Mouse (Mus musculus) kidney, adult 2 months (tissue): ENCODE data around the gene Trpm1. TPM values are rescaled to one million over a fixed set of nuclear protein-coding genes. Genes with fewer than 3 reads are reported as not detected.

Experiments used
- DNase-seq: peaks from one replicate; pipeline ENCODE4 v3.0.0; 2021
- H3K27ac ChIP-seq: fragments of 200-500 bp; 2 replicates; pipeline ENCODE4 v1.5.1; 2012; ENCODE audit warnings: low read depth, low read length, control low read depth, inconsistent platforms; ENCODE audit not compliant: insufficient read depth
- H3K27me3 ChIP-seq: fragments of 200-500 bp; replicated peaks from 2 replicates; pipeline ENCODE4 v1.6.1; 2012; ENCODE audit warnings: mild to moderate bottlenecking, moderate library complexity, low read length, inconsistent platforms; ENCODE audit not compliant: control insufficient read depth, insufficient read depth
- H3K36me3 ChIP-seq: fragments of 200-500 bp; 2 replicates; pipeline ENCODE4 v1.6.1; 2012; ENCODE audit warnings: mild to moderate bottlenecking, moderate library complexity, low read length, inconsistent platforms; ENCODE audit not compliant: control insufficient read depth, insufficient read depth
- H3K4me1 ChIP-seq: fragments of 200-500 bp; 2 replicates; pipeline ENCODE4 v1.6.1; 2011; ENCODE audit warnings: low read length; ENCODE audit not compliant: control insufficient read depth, insufficient read depth
- H3K4me3 ChIP-seq: fragments of 200-500 bp; 2 replicates; pipeline ENCODE4 v1.5.1; 2011; ENCODE audit warnings: mild to moderate bottlenecking, low read depth, low read length, control low read depth; ENCODE audit not compliant: insufficient read depth
- CTCF ChIP-seq: fragments of 200-500 bp; conservative IDR thresholded peaks from 2 replicates; pipeline ENCODE4 v1.5.1; 2011; ENCODE audit warnings: low read depth, mild to moderate bottlenecking, control low read depth, low read length, moderate library complexity, mixed read lengths; ENCODE audit not compliant: insufficient read depth, insufficient read length
- POLR2A ChIP-seq: fragments of 200-500 bp; IDR thresholded peaks from one replicate; pipeline ENCODE4 v1.6.1; 2011; ENCODE audit warnings: low read depth, low read length, control low read depth
- WGBS: fragments of 180-500 bp; shearing (Covaris S2); methylation state at CpG from one replicate; pipeline ENCODE4 v1.1.7; 2018; 5-methylcytosine and 5-hydroxymethylcytosine counted together
- polyA plus RNA-seq: library from polyadenylated mRNA; depleted of rRNA; stranded (reverse); fragments of >200 nt; gene quantifications from 2 replicates; pipeline ENCODE4 v1.2.3, GENCODE M21; 2012; rRNA removed

Gene Trpm1
- polyA plus RNA-seq, 1 experiment: 0.31 TPM

- DNase-seq: peak; percentile 90
- peaks cover 3% of the 10 kb centered on the region; the same call in 1 of the 2 replicates for H3K4me1 ChIP-seq
- no peaks in the 10 kb centered on the region for H3K36me3 ChIP-seq
- no peak overlapping the region for H3K4me3 ChIP-seq
- no peak overlapping the region for H3K27ac ChIP-seq
- TF ChIP-seq POLR2A (no peak), CTCF (no peak)
- no peaks in the 10 kb centered on the region for H3K27me3 ChIP-seq
- whole genome bisulfite sequencing: 63% methylated on average over 7 of the region's 7 CpGs
These were observed 135.8 kb downstream of the Trpm1 start for GRCm38 (mm10) chr7:64289416-64289815.

- Histone ChIP-seq H3K27ac (no peak overlapping the region), H3K27me3 (no peaks in the 10 kb centered on the region), H3K4me1 (peaks cover 3% of the 10 kb centered on the region; the same call in 1 of the 2 replicates), H3K4me3 (no peak overlapping the region), H3K36me3 (no peaks in the 10 kb centered on the region)
- DNase-seq: no peak
- no peak for TF ChIP-seq CTCF
- TF ChIP-seq POLR2A: no peak
- 81% methylated on average over 6 of the region's 6 CpGs for WGBS
These were observed 136.8 kb downstream of the Trpm1 start for GRCm38 (mm10) chr7:64290431-64290830.

GRCm38 (mm10) chr7:64291722-64292121, 138.1 kb downstream of the Trpm1 start:
- TF ChIP-seq CTCF: no peak
- TF ChIP-seq POLR2A: no peak
- 95% methylated on average over 10 of the region's 10 CpGs for WGBS
- no peak overlapping the region for H3K27ac ChIP-seq
- no peaks in the 10 kb centered on the region for H3K36me3 ChIP-seq
- peaks cover 3% of the 10 kb centered on the region; the same call in 1 of the 2 replicates for H3K4me1 ChIP-seq
- no peak for DNase-seq
- no peak overlapping the region for H3K4me3 ChIP-seq
- no peaks in the 10 kb centered on the region for H3K27me3 ChIP-seq

- TF ChIP-seq POLR2A: no peak
- H3K27me3 ChIP-seq: no peaks in the 10 kb centered on the region
- H3K4me1 ChIP-seq: no peaks in the 10 kb centered on the region
- WGBS: 67% methylated on average over 5 of the region's 5 CpGs
- DNase-seq: no peak
- no peaks in the 10 kb centered on the region; the same call in 1 of the 2 replicates for H3K36me3 ChIP-seq
- no peak overlapping the region for H3K27ac ChIP-seq
- no peak overlapping the region for H3K4me3 ChIP-seq
These were observed 142.8 kb downstream of the Trpm1 start for GRCm38 (mm10) chr7:64296286-64297010.

GRCm38 (mm10) chr7:64310241-64310640, 156.6 kb downstream of the Trpm1 start:
- peaks cover 3% of the 10 kb centered on the region; the same call in 1 of the 2 replicates for H3K4me1 ChIP-seq
- no peak for TF ChIP-seq POLR2A
- no peak for TF ChIP-seq CTCF
- no peaks in the 10 kb centered on the region; the same call in 1 of the 2 replicates for H3K36me3 ChIP-seq
- no peaks in the 10 kb centered on the region for H3K27me3 ChIP-seq
- no peak for DNase-seq
- 84% methylated on average over 7 of the region's 7 CpGs for WGBS
- no peak overlapping the region for H3K27ac ChIP-seq
- H3K4me3 ChIP-seq: no peak overlapping the region

- no peak for DNase-seq
- Histone ChIP-seq H3K27me3 (no peaks in the 10 kb centered on the region), H3K4me1 (peaks cover 3% of the 10 kb centered on the region; the same call in 1 of the 2 replicates), H3K27ac (no peak overlapping the region), H3K36me3 (no peaks in the 10 kb centered on the region; the same call in 1 of the 2 replicates), H3K4me3 (no peak overlapping the region)
- WGBS: 70% methylated on average over 2 of the region's 2 CpGs
- TF ChIP-seq CTCF: no peak
- TF ChIP-seq POLR2A: no peak
These were observed 157.1 kb downstream of the Trpm1 start for GRCm38 (mm10) chr7:64310756-64311155.

GRCm38 (mm10) chr7:64312811-64313210, 159.2 kb downstream of the Trpm1 start:
- peaks cover 4% of the 10 kb centered on the region for H3K36me3 ChIP-seq
- H3K4me1 ChIP-seq: peaks cover 3% of the 10 kb centered on the region; the same call in 1 of the 2 replicates
- WGBS: 51% methylated on average over 7 of the region's 7 CpGs
- H3K27ac ChIP-seq: no peak overlapping the region
- H3K27me3 ChIP-seq: no peaks in the 10 kb centered on the region
- no peak overlapping the region for H3K4me3 ChIP-seq
- TF ChIP-seq CTCF (no peak), POLR2A (no peak)
- DNase-seq: peak; percentile 71

Other genes with a start within 250 kb of the Trpm1 start
- not detected in 2 replicates for gene E030018B13Rik, start 237.0 kb upstream of the Trpm1 start, polyA plus RNA-seq
- 30.6 and 31.2 TPM in 2 replicates for gene Klf13, start 214.9 kb upstream of the Trpm1 start, polyA plus RNA-seq
- 9.7 and 10.1 TPM in 2 replicates for gene Mtmr10, start 133.8 kb downstream of the Trpm1 start, polyA plus RNA-seq
- gene Fan1, start 220.3 kb downstream of the Trpm1 start, polyA plus RNA-seq: 2.8 and 3.2 TPM in 2 replicates
- 0.95 and 1.5 TPM in 2 replicates for gene Mphosph10, start 238.4 kb downstream of the Trpm1 start, polyA plus RNA-seq
- gene Mcee, start 238.8 kb downstream of the Trpm1 start, polyA plus RNA-seq: 77.6 and 106 TPM in 2 replicates